ENCODE assay signal across 26 mouse cellular contexts in the genomic region with DNA sequence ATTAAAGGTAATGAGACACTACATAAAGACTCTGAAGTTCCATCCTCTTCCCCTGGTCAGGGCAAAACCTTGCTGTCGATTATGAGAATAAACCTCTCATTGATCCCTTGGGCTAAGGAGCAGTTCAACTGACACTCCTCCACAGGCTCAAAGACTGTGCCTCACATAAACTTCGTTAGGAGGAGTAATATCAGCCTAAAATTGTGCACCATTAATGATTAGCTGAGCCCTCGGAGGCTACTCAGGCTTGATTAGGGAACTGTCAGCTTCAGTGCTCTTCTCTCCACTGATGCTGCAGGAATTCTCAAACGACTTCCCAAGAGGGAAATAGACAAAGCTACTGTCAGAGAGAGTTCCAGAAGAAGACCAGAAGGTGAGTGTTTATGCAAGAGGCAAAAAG. TPM values are rescaled to one million over a fixed set of nuclear protein-coding genes. Genes with fewer than 3 reads are reported as not detected.
DNase-seq lines count a peak whose midpoint lies in the region; ATAC-seq and TF ChIP-seq lines count a peak whose summit lies in the region.
"Had no signal": no experiment of that assay in that cellular context is flagged by ENCODE, and none has a peak within 500 bp of the region (broad histone marks: within the 10 kb centered on the region; RNA-seq: fewer than 3 reads in every experiment).

No protein-coding gene starts in this region.

- H3K27me3 ChIP-seq in kidney, adult 2 months (replicated peaks; ENCODE audit: control insufficient read depth, insufficient read depth, low read length): no peaks in the 10 kb centered on the region
- H3K27me3 ChIP-seq in kidney, embryonic 16.5 days (ENCODE audit: insufficient read depth, low read length): no peaks in the 10 kb centered on the region
- H3K27me3 ChIP-seq in kidney, embryonic 14.5 days (ENCODE audit: control insufficient read depth, insufficient read depth, low read length): no peaks in the 10 kb centered on the region
- H3K27me3 ChIP-seq: embryonic facial prominence, embryonic 13.5 days; embryonic facial prominence, embryonic 15.5 days; forebrain, embryonic 12.5 days had no signal

- no peaks in the 10 kb centered on the region for H3K9me3 ChIP-seq in kidney, embryonic 16.5 days (ENCODE audit: low read length)
- no peaks in the 10 kb centered on the region for H3K9me3 ChIP-seq in kidney, embryonic 14.5 days (ENCODE audit: control insufficient read depth, low read length)
- H3K9me3 ChIP-seq: embryonic facial prominence, embryonic 13.5 days; embryonic facial prominence, embryonic 15.5 days; forebrain, embryonic 10.5 days; forebrain, embryonic 12.5 days had no signal

- DNase-seq in kidney, adult 2 months: peak; percentile 77
- DNase-seq in kidney, postnatal 4 days: no peak
- DNase-seq in kidney, adult 9 months: peak; percentile 78
- no peak for DNase-seq in kidney, postnatal 10 days
- DNase-seq in natural killer cell, adult 2 months (ENCODE audit: low spot score in 2 of 2): no peak
- DNase-seq: adrenal gland, adult 2 months; adrenal gland, postnatal 10 days; adrenal gland, postnatal 25 days; cerebellum, adult 11 months; cerebellum, adult 18-20 months; cerebellum, adult 8-10 months; cerebellum, adult 9-11 months; cerebellum, postnatal 14 days; cerebellum, postnatal 36 days; embryo, embryonic 11 days had no signal

- no peak for TF ChIP-seq CTCF in kidney, adult 2 months (conservative IDR thresholded peaks at IDR 0.05; ENCODE audit: insufficient read depth, insufficient read length, low read depth, low read length)

- no peak overlapping the region for H3K4me2 ChIP-seq in kidney, embryonic 16.5 days (replicated peaks; ENCODE audit: low read depth, low read length)
- H3K4me2 ChIP-seq in kidney, embryonic 14.5 days (replicated peaks; ENCODE audit: low read depth, low read length): no peak overlapping the region
- H3K4me2 ChIP-seq: embryonic facial prominence, embryonic 13.5 days; embryonic facial prominence, embryonic 15.5 days; forebrain, embryonic 12.5 days had no signal

- 0 out of 2 replicates have a peak, but pooled peaks have one; percentile 27 for ATAC-seq in kidney, embryonic 16.5 days (ENCODE audit: low FRiP score, low TSS enrichment)
- no peak for ATAC-seq in kidney, embryonic 14.5 days (ENCODE audit: low FRiP score, low TSS enrichment)
- ATAC-seq: forebrain, embryonic 14.5 days had no signal

- peaks cover 23% of the 10 kb centered on the region for H3K4me1 ChIP-seq in kidney, adult 2 months (ENCODE audit: control insufficient read depth, insufficient read depth, low read length)
- 0 out of 2 replicates have a peak, but pooled peaks cover 6% of the 10 kb centered on the region for H3K4me1 ChIP-seq in kidney, embryonic 16.5 days (ENCODE audit: insufficient read depth, low read length)
- H3K4me1 ChIP-seq in kidney, embryonic 14.5 days (ENCODE audit: control insufficient read depth, insufficient read depth, low read length): no peaks in the 10 kb centered on the region
- H3K4me1 ChIP-seq: embryonic facial prominence, embryonic 13.5 days; embryonic facial prominence, embryonic 15.5 days; forebrain, embryonic 10.5 days; forebrain, embryonic 12.5 days had no signal

- no peak overlapping the region for H3K9ac ChIP-seq in kidney, embryonic 16.5 days (replicated peaks; ENCODE audit: low read length)
- no peak overlapping the region for H3K9ac ChIP-seq in kidney, embryonic 14.5 days (ENCODE audit: low read depth, low read length)
- H3K9ac ChIP-seq: embryonic facial prominence, embryonic 13.5 days; embryonic facial prominence, embryonic 15.5 days; forebrain, embryonic 12.5 days had no signal

- WGBS in kidney, adult 2 months: 27% methylated on average over 4 of the region's 4 CpGs
- WGBS in kidney, embryonic 16.5 days: 44% methylated on average over 4 of the region's 4 CpGs
- 61% methylated on average over 4 of the region's 4 CpGs for WGBS in kidney, embryonic 14.5 days

- H3K36me3 ChIP-seq in kidney, adult 2 months (ENCODE audit: control insufficient read depth, insufficient read depth, low read length): peaks cover 14% of the 10 kb centered on the region; the same call in 1 of the 2 replicates
- H3K36me3 ChIP-seq in kidney, embryonic 16.5 days (ENCODE audit: insufficient read depth, low read length): no peaks in the 10 kb centered on the region
- no peaks in the 10 kb centered on the region for H3K36me3 ChIP-seq in kidney, embryonic 14.5 days (ENCODE audit: control insufficient read depth, insufficient read depth, low read length)
- H3K36me3 ChIP-seq: embryonic facial prominence, embryonic 13.5 days; embryonic facial prominence, embryonic 15.5 days; forebrain, embryonic 10.5 days; forebrain, embryonic 12.5 days had no signal

- peak overlapping the region; percentile 70 for H3K4me3 ChIP-seq in kidney, adult 2 months (ENCODE audit: insufficient read depth, low read depth, low read length)
- H3K4me3 ChIP-seq in kidney, embryonic 16.5 days (ENCODE audit: low read length): no peak overlapping the region
- H3K4me3 ChIP-seq in kidney, embryonic 14.5 days (ENCODE audit: low read length): no peak overlapping the region
- H3K4me3 ChIP-seq: embryonic facial prominence, embryonic 13.5 days; embryonic facial prominence, embryonic 15.5 days; erythroblast, embryonic 14.5 days; forebrain, embryonic 10.5 days; forebrain, embryonic 12.5 days had no signal

- H3K27ac ChIP-seq in kidney, adult 2 months (ENCODE audit: insufficient read depth, low read depth, low read length): peak overlapping the region; percentile 98
- H3K27ac ChIP-seq in kidney, embryonic 16.5 days (ENCODE audit: low read length): no peak overlapping the region
- no peak overlapping the region for H3K27ac ChIP-seq in kidney, embryonic 14.5 days (ENCODE audit: low read depth, low read length)
- H3K27ac ChIP-seq: embryonic facial prominence, embryonic 13.5 days; embryonic facial prominence, embryonic 15.5 days; forebrain, embryonic 10.5 days; forebrain, embryonic 12.5 days had no signal

- TF ChIP-seq POLR2A in kidney, adult 2 months (IDR thresholded peaks at IDR 0.05; ENCODE audit: low read depth, low read length): no peak

RNA-seq across cellular contexts. Expression of a gene that starts 7.3 kb away (rescaled TPM):
- 980 and 1,120 TPM in 2 replicates for polyA plus RNA-seq in kidney, adult 2 months (2012; rRNA removed)
- polyA plus RNA-seq in kidney, embryonic 16.5 days (2015; fragmentation: Nextera tagmentation; extraction: Ambion mirVana): 54.0 and 59.8 TPM in 2 replicates
- polyA plus RNA-seq in kidney, embryonic 14.5 days (2014; fragmentation: Nextera tagmentation; extraction: Ambion mirVana): 4.6 and 10.4 TPM in 2 replicates
- polyA plus RNA-seq: adrenal gland, adult 2 months; brain, embryonic 14.5 days; C2C12; embryonic facial prominence, embryonic 11.5 days; embryonic facial prominence, embryonic 13.5 days; erythroblast, embryonic 14.5 days; forebrain, embryonic 10.5 days; forebrain, embryonic 12.5 days; forebrain, embryonic 14.5 days had no signal

RNA-seq across cellular contexts. Expression of a gene that starts 38.2 kb away (rescaled TPM):
- polyA plus RNA-seq in kidney, adult 2 months (2012; rRNA removed): 1.4 and 2.2 TPM in 2 replicates
- polyA plus RNA-seq in kidney, embryonic 16.5 days (2015; fragmentation: Nextera tagmentation; extraction: Ambion mirVana): 0.10 and 0.21 TPM in 2 replicates
- polyA plus RNA-seq in kidney, embryonic 14.5 days (2014; fragmentation: Nextera tagmentation; extraction: Ambion mirVana): not detected in 2 replicates
- polyA plus RNA-seq: adrenal gland, adult 2 months; C2C12; embryonic facial prominence, embryonic 11.5 days; embryonic facial prominence, embryonic 13.5 days; embryonic facial prominence, embryonic 15.5 days; erythroblast, embryonic 14.5 days; forebrain, embryonic 10.5 days; forebrain, embryonic 12.5 days had no signal

RNA-seq across cellular contexts. Expression of a gene that starts 42.2 kb away (rescaled TPM):
- 78.2 and 91.7 TPM in 2 replicates for polyA plus RNA-seq in kidney, adult 2 months (2012; rRNA removed)
- polyA plus RNA-seq in kidney, embryonic 16.5 days (2015; fragmentation: Nextera tagmentation; extraction: Ambion mirVana): 1.2 TPM in 2 replicates
- 0.11 and 0.19 TPM in 2 replicates for polyA plus RNA-seq in kidney, embryonic 14.5 days (2014; fragmentation: Nextera tagmentation; extraction: Ambion mirVana)
- polyA plus RNA-seq: brain, embryonic 14.5 days; C2C12; embryonic facial prominence, embryonic 11.5 days; embryonic facial prominence, embryonic 13.5 days; embryonic facial prominence, embryonic 15.5 days; erythroblast, embryonic 14.5 days; forebrain, embryonic 10.5 days; forebrain, embryonic 12.5 days; forebrain, embryonic 14.5 days had no signal

RNA-seq across cellular contexts. Expression of a gene that starts 45.4 kb away (rescaled TPM):
- 209 and 221 TPM in 2 replicates for polyA plus RNA-seq in kidney, adult 2 months (2012; rRNA removed)
- 5.2 and 7.4 TPM in 2 replicates for polyA plus RNA-seq in kidney, embryonic 16.5 days (2015; fragmentation: Nextera tagmentation; extraction: Ambion mirVana)
- 0.14 and 0.35 TPM in 2 replicates for polyA plus RNA-seq in kidney, embryonic 14.5 days (2014; fragmentation: Nextera tagmentation; extraction: Ambion mirVana)
- polyA plus RNA-seq: brain, embryonic 14.5 days; C2C12; embryonic facial prominence, embryonic 11.5 days; embryonic facial prominence, embryonic 13.5 days; erythroblast, embryonic 14.5 days; forebrain, embryonic 10.5 days; forebrain, embryonic 12.5 days; forebrain, embryonic 14.5 days had no signal

Comparison
In these comparisons a context has a peak if more than half of its experiments do, and no peak if none do; other contexts are left out.
1. DNase-seq: peak in kidney, adult 2 months (single experiment) and kidney, adult 9 months (single experiment); none in kidney, postnatal 4 days (0 of 2), kidney, postnatal 10 days (single experiment) and natural killer cell, adult 2 months (0 of 2).
2. RNA of a gene that starts 7.3 kb away (polyA plus RNA-seq): 980 to 1,120 TPM in kidney, adult 2 months; 54.0 to 59.8 TPM in kidney, embryonic 16.5 days and 4.6 to 10.4 TPM in kidney, embryonic 14.5 days; every median in the first group is over 10 times any median in the second.
3. RNA of a gene that starts 42.2 kb away (polyA plus RNA-seq): 78.2 to 91.7 TPM in kidney, adult 2 months; 1.2 TPM in kidney, embryonic 16.5 days and 0.11 to 0.19 TPM in kidney, embryonic 14.5 days; every median in the first group is over 10 times any median in the second.